Mouse (Mus musculus) forelimb bud, embryonic 11.5 days (tissue): ENCODE results near the gene Myo18a.

Experiments used
- DNase-seq: peaks from one replicate; pipeline ENCODE4 v3.0.0-alpha.2; 2012; ENCODE audit warnings: low read depth, low spot score

Myo18a gene

DNA sequence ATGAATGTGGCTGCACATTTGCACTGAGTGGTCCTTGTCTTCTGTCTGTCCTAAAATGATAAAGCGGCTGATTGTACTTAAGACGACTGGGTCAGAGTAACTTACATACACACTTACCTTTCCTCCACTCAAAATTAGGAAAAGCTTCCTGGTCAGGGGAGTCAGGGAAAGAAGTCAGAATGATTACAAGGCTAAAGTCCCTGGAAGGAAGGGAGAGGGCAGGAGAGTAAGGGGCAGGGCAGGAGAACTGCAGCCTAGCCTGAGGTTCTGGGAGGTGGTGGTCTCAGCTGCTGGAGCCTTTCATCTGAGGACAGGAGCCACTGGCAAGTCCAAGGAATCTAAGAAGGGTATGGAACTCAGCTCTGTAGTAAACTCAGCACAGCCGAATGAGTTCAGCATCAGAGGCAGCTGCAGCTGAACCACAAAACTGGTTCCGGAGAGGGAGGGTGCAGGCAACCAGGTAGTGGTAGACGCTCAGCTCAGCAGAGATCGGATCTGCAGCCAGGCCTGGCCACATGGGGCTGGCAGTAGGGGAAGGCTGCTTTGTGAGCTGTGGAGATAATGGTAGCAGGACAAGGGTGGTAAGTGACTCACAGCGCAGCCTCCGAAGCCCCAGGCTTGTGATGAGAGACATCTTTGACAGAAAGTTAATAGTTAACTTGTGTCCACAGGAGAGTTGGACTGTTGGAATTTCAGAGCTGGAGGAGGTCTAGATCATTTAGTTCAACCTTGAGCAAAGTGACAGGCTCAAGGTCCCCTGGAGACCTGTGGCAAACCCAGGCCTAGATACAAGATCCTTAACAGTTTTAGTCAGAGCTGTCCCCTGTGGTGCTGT is 9.1 kb downstream of the Myo18a start:
- DNase-seq: no peak

DNA sequence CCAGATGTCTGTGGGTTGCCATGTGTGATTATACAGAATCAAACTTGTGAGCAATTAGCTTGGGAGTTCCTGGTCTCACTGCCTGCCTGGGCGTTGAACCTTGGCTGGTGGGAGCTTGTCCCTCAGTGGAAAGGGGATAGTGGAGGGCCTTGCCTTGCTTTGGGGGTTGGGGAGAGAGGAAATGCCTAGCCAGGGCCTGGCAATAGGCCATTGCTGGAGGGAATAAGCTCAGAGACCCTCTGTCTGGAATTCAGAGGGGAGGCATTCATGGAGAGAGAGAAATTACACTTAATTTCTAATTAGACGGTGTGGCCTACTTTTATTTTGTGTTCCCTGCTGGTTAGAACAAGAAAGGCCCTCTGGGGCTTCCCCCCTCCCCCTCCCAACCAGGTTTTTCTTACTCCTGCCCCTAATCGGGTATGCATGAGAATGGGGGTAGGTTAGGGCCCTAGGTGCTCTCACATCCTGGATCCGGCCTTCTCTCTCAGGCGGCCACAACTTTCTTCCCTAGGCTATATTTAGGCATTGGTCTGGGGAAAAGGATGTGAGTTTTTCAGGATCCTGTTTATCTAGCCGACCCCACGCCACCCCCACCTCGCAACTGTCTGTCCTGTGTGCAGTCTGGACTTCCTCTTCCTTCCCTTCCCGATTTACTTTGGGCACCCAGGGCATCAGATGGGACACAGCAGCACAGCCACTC is 12.8 kb downstream of the Myo18a start:
- peak; percentile 30 for DNase-seq

DNA sequence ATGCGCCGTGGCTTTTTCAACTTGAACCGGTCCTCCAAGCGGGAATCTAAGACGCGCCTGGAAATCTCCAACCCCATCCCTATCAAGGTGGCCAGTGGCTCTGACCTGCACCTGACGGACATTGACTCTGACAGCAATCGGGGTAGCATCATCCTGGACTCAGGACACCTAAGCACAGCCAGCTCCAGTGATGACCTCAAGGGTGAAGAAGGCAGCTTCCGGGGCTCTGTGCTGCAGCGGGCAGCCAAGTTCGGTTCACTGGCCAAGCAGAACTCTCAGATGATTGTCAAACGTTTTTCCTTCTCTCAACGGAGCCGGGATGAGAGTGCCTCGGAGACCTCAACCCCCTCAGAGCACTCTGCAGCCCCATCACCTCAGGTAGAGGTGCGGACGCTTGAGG is 14.4 kb downstream of the Myo18a start:
- no peak for DNase-seq

DNA sequence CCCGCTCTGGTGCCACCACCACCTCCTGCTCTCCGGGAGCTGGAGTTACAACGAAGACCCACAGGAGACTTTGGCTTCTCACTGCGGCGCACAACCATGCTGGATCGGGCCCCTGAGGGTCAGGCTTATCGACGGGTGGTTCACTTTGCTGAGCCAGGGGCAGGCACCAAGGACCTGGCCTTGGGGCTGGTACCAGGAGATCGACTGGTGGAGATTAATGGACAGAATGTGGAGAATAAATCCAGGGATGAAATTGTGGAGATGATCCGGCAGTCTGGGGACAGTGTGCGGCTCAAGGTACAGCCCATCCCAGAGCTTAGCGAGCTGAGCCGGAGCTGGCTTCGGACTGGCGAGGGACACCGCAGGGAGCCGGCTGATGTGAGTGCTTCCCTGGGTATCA is 14.9 kb downstream of the Myo18a start:
- no peak for DNase-seq

DNA sequence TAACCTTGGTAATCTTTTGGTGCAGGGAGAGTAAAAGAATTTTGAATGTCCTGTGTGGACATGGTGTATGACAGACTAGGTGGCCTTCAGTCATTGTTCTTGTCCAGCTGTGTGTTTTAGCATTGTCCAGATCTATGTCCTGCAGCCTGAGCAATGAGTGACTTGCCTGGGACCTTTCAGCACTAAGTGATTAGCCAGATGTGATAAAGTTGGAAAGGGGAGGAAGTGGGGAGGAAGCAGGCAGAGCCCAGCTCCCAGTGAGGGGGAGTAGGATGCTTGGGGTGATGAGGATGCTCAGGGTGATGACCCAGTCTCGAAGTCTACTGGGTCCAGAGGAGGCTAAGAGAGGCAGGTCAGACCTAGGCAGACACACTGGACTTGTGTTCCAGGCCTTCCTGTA is 16.2 kb downstream of the Myo18a start:
- no peak for DNase-seq

DNA sequence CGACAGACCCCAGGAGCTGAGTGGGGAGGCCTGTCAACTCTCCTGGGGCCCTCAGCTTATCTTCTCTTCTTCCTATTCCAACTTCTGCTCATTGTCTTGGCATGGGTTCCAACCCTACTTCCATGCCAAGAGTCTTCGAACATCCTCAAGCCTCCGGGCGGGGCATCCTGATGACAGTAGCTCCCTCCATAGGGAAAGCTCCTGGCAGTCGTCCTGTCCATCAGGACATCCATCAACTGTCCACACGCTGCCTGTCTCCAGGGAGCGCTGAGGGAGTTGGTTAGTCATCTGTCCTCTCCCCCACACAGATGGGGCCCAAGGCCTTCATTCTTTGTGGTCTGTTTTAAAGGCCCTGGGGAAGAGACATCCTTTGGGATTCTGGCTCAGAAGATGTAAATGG is 18.0 kb downstream of the Myo18a start:
- no peak for DNase-seq

DNA sequence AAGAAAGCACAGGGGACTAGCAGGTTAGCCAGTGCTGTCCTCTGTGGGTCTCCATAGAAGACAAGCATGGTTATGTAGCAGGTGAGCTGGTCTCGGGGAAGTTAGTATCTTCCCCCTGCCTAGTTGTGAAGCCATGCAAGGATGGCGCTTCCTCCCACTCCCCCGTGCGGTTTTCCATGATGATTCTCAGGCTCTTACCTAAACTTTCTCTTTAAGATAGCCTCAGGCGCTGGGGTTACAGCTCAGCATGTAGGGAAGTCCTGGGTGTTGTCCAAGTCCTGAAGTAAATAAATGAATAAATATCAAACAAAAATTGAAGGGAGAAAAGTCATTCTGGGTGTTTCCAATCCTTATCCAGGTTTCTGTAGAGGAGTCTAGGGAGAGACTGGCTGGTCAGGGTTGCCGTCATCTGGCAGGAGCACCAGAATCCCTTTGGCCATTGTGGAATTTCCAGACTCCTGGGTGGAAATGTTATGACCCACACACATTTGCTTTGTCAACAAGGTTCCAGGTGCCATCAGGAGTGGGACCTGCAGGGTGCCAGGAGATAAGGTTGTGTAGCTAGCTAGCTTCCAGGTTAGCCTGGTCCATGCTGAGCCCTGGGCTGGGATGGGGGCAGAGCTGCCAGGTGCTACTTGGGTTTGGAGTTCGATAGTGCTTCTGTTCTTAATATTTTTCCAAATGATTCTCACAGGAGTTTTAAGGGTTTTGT is 19.2 kb downstream of the Myo18a start:
- no peak for DNase-seq

DNA sequence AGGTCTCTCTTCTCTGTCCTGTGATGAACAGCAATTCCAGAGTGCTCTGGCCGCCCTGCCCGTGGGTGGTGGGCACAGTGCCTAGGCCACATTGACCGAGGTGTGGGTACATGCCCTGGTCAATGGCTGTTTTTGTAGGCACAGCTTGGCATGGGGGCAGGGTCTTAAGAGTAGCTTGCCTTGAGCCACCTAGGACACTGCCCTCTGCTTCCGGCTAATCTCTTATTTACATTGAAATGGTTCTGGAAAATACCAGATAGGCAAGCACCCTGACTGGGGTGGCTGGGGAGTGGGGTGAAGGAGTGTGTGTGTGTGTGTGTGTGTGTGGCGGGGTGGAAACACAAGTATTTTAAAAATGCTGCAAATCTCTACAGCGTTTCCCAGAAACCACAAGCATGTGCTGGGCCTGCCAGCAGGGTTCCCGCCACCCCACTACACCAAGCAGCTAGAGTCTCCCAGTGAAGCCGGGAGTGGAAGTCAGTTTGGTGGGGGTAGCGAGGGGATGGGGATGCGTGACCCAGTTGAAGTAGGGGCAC is 20.2 kb downstream of the Myo18a start:
- no peak for DNase-seq

DNA sequence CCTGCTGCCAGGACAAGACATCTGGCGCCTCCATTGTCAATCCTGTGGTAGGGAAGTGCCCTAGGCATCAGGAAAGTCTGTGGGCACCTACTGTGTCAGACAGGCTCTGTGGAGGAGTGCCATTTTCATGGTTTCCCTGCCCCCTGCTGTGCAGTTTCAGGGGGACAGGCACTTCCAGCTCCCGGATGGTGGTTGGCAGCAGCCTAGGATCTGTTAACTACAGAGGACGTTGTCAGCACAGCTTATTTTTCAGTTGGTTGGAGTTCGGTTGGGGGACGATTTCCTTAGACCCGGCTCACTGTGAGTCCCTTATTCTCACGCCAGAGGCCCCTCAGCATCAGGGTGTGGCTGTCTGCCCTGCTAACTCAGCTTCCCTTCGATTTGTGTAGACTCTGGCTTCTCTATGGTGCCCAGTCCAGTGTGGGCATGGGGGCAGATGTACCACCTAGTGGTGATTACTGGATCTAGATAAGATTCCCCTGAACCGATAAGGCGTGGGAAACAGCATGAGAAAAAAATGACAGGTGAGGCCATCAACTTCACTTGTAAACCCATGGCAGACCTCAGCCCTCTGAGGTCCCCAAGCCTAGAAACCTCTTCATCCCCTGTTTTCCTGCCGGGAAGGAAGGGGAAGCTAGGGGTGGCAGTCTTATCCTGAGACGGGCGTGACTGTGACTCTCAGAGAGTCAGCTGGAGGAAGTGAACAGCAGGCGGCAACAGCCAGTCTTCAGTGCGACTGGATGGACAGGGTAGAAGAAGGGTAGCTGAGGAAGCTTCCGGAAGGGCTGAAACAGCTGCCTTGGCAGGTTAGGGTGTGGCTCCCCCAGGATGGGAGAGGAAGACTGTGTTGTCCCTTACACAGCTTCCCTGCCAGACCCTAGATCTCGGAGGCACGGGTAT is 21.0 kb downstream of the Myo18a start:
- DNase-seq: no peak

DNA sequence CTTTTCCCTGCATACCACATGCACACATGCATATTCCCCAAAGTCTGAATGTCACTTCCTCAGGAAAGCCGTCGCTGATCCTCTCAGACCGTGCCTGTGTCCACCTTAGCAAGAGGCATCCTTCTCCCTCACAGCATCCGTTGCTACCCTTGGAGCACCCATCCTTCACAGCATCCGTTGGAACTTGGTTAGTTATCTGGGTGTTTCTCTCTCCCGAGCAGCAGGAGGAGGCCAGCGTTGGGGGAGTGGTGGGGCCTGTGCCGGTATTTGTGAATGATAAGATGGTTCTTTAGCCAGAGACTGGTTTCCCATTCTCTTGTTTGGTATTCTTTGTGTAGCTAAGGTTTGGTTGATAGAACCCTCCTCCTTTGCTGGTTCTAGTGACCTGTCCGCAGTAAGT is 21.8 kb downstream of the Myo18a start:
- no peak for DNase-seq

DNA sequence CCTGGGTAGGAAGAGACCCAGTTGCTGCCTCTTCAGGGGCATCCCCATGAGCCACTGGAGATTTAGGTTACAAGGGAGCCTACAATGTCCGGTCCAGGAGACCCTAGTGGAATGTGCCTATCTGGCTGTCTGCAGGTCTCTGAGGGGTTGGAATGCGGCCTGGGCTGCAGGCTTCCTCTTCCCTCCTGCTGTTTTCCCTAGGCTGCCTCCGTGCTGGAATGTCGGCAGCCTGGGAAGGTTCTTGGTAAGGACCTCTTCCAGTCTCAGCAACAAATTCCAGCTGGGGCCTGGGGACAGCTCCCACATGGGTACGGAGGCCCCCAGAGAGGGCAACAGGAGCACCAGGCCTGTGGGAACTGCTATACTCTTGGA is 22.3 kb downstream of the Myo18a start:
- peak; percentile 55 for DNase-seq

DNA sequence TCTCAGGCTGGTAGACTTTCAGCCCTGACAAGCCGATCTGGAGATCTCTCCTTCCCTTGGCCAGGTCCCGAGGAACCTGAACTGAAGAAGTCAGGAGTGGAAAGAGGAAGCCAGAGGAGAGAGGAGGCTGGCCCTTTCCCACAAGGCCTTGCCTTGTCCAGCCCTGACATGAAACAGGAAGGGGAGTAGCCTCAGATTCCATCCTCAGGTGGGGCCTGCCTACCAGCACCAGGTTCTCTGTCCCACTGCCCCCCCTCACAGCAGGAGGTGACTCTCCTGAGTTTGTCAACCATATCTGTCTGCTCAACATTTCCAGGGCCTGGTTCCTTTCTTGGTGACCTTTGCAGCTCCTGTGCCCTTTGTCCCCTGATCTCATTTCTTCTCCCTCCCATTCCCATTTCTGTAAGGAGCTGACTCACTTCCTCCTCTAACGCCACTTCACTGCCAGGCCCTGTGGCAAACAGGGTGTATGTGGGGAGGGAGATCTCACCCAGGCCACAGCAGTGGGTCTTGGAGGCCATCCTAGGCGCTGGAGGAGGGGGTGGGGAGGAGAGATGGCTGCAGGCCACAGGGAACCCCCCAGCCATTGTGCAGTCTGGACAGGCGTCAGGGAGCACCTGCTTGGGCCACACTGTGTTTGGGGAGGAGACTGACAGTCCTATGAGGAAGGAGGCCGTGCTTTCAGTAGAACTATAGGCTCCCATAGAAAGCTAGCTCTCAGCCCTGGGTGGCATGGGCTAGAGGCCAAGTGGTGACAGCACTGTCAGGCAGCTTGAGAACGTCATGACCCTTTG is 22.9 kb downstream of the Myo18a start:
- DNase-seq: no peak

DNA sequence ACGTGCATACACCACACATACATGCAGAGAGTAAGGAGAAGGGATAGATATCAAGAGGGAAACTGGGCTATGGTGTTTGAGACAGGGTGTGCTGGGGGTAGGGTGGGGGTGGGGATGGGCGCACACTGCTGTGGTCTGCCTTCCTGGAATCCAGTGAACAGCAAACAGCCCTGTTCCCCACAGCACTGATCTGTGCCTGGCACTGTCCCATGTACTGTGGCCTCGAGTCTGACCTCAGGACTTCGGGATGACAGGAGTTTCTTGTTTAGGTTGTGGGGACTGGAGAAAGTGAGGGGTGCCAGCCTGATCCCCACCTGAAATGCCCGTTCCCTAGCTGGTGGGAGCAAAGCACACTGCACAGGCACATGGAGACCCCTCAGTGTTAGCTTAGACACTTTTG is 24.7 kb downstream of the Myo18a start, which contains the start of gene Gm10277:
TSS of gene Gm10277 (minus strand) at position 41 of the 400 bp plus-strand sequence.
- no peak for DNase-seq

DNA sequence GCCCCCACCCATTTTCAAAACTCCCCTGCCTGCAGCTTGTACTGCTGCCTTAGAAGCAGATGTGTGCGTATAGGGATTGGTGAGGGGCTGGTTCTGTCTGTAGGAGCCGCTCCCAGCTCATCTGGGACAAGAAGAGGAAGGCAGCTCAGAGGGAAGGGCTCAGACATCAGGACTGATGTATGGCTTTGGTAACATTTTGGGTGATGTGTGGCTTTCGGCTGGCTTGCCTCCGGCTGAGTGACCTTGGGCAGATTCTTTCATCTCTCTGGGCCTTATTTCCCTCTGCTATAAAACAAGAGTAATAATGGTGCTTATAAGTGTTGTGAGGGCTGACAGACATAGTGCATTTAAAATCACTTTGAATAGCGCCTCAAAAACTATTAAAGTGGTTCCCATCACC is 26.5 kb downstream of the Myo18a start:
- DNase-seq: no peak

DNA sequence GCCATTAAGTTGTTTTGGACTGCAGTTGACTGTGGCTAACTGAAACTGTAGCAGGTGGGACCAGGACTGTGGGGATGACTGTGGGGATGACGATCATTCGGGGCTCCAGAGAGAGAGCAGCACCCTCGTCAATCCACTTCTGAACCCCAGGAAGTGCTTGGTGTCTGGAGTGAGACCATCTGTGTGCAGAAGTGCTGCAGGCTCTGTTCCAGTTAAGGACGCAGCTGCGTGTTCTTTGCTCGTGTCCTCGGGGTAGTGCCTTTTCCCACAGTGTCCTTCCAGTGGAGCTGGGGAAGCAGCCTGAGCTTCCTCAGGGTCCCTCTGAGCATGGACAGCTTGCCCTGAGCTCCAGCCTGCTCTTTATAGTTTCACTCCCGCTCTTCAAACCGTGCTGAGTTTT is 27.2 kb downstream of the Myo18a start:
- no peak for DNase-seq

DNA sequence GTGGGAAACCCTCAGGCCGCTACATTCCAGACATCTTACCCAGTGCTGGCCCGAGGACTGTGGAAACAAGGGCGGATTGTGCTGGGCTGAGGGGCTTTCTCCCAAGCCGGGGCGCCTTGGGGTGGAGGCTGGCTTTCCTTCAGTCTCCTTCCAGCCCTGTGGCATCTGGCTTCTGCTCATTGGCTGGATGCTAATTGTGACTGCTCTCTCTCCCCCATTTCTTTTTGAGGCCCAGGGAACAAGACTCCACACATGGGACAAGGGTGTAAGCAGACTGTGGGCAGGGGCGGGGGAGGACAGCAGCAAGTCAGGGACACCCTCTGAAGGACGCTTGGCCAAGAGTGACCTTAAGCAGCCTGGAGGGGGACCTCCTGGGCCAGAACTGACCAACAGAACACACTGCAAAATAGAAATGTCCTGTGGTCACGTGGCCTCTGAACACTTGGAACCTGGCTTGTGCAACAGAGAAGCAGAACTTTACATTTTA is 28.2 kb downstream of the Myo18a start:
- peak; percentile 57 for DNase-seq

DNA sequence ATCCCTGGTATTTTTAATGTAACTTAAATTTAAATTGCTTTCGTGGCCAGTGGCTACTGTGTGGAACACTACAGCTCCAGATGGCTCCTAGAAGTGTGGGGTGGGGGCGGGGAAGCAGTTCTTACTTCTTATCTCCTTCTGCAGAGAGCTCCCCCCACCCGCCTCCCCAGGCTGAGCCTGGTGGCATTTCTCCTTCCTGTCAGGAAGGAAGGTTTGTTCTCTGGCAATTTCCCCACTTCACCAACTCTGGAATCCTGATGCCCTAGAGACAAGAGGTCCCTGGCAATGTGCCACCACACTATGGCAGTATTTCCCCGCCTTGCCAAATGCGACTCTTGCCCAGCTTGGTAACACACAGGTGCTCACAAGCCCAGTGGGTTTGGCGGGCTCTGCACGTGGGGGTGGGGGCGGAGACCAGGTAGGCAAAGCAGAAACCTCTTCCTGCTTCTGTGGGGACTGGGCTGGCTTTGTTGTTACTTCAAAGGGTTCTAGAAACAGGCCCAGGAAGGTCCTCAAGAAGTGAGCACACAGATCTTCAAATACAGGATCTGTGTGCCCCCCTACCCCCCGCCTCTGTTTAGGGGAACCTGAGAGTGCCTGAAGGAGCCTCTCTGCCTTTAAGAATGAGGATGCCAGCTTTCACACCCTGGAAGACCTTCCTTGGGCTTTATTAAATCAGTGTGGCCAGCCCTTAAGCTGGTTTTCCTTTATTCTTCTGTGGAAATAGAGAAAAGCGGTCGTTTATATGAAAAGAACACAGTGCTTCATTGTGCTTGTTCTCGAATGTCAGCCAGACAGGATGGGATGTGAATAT is 28.9 kb downstream of the Myo18a start:
- no peak for DNase-seq

DNA sequence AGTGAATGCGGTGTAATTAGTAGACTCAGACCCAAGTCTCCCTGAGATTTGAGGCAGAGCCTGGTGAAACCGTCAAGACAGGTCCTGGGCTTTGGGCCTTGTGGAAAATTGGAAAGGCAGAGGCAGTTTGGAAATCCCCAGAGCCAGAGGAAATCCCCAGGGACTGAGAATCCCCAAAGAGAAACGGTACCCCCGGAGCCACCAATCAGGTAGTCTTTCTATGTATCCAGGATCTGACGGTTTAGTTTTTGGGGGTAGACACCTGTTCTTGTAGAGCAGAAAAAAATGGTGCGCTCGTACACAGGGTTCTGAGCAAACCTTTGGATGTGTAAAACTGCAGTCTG is 29.5 kb downstream of the Myo18a start:
- DNase-seq: no peak

DNA sequence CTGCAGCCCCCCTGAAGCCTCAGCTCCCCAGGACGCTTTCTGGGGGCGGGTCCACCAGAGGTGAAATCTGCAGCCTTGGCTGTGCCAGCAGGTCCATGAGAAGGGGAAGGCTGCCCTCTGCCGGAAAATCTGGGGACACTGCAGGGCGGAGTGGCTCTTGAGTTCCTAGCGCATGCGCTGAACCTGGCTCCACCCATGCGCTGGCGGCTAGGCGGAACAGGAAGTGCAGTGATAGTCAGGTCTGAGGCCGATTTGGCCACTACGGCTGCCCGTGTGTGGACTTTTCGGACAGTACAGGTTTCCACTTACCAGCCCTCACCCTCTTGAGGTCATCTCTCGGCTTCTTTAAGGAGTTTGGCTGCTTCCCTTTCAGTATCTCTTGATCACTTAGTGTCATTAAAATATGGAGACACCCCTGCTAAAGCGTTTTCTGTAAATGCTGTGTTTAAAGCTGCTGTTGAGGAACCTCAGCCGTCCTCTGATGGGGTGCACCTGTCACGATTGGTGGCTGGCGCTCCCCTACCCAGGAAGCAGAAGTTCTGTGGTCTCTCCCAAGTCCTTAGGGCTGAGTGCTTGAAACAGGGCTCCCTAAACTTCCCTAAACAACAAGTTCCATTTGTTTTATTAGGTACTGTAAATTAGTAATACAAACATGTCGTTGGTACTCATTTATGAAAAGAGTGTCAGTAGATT is 30.3 kb downstream of the Myo18a start:
- peak; percentile 97 for DNase-seq
